Mouse (Mus musculus) gastrocnemius, adult 8-10 months (tissue): ENCODE measurements around the gene Cradd. TPM values are rescaled to one million over a fixed set of nuclear protein-coding genes. Genes with fewer than 3 reads are reported as not detected.

ENCODE experiments used
- DNase-seq, 2 experiments: peaks; one replicate each; pipeline ENCODE4 v3.0.0; 2022; ENCODE audit warnings: low spot score in 2 of 2
- total RNA-seq, 4 experiments: library from RNA; stranded (reverse); gene quantifications; 2 replicates each; pipeline ENCODE4 v1.2.4; 2022

Gene Cradd
- total RNA-seq, 4 experiments from 2014 or later, result 6.7 to 18.0 (median 8.4) TPM

DNA sequence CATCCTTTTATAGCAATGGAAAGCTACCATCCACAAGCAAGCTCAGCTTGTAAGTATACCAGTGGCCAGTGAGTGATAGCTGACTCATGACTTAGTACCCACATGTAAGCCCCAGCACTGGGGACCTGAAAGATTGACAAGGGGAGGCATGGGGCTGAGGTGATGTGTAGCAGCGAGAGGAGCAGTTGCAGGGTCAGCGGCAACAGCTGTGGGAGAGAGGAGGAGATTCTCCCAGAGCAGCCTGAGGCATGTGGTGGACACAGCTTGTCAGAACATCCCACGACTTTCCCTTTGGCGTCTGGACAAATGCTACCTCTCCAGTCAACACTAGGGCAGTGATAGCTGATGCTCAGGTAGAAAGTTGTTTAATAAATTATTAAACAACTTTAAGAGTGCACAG, 190.9 kb downstream of the Cradd start:
- DNase-seq, result no peak

Other genes starting within 250 kb of the Cradd start
- gene Socs2, start 93.0 kb upstream of the Cradd start, total RNA-seq, result 10 to 100 TPM in 2 of 4 experiments, 1 to 10 TPM in 2; 7.2 to 37.6 (median 13.4) TPM
- 100 to 1,000 TPM; 278 to 304 (median 295) TPM for gene Mrpl42, start 177.8 kb upstream of the Cradd start, total RNA-seq
- 10 to 100 TPM; 57.2 to 77.8 (median 64.6) TPM for gene Ube2n, start 191.0 kb upstream of the Cradd start, total RNA-seq
- 100 to 1,000 TPM; 270 to 418 (median 347) TPM for gene Nudt4, start 240.0 kb upstream of the Cradd start, total RNA-seq